Mouse (Mus musculus) kidney, adult 2 months (tissue): ENCODE data around the gene Ptgr2.

Experiments
- CTCF ChIP-seq: fragments of 200-500 bp; conservative IDR thresholded peaks from 2 replicates; pipeline ENCODE4 v1.5.1; 2011; ENCODE audit warnings: low read depth, mild to moderate bottlenecking, control low read depth, low read length, moderate library complexity, mixed read lengths; ENCODE audit not compliant: insufficient read depth, insufficient read length
- POLR2A ChIP-seq: fragments of 200-500 bp; IDR thresholded peaks from one replicate; pipeline ENCODE4 v1.6.1; 2011; ENCODE audit warnings: low read depth, low read length, control low read depth

- TF ChIP-seq POLR2A (no peak), CTCF (no peak)
Observed at GRCm38 (mm10) chr12:84267264-84267663, 17.8 kb upstream of the Ptgr2 start.
